Mouse (Mus musculus): ENCODE results near the gene Tor1b.
A peak's percentile ranks its signal among the peaks of the same experiment; 100 is the strongest.
"Not testable (repeated sequence)": the region's sequence is repeated elsewhere in the genome, so short reads cannot be mapped to it uniquely, and the experiment has no call there.

The Tor1b gene

GRCm38 (mm10) chr2:30933032-30933431 lies 19.7 kb upstream of the Tor1b start:
- no peak for DNase-seq

- DNase-seq, result peak; percentile 74 to 81
Observed at GRCm38 (mm10) chr2:30933917-30934450, 18.8 kb upstream of the Tor1b start.

- no peak for DNase-seq
Observed at GRCm38 (mm10) chr2:30936808-30937207, 16.0 kb upstream of the Tor1b start.

- no peak for DNase-seq
Observed at GRCm38 (mm10) chr2:30937731-30938130, 15.0 kb upstream of the Tor1b start.

- no peak for DNase-seq
Observed at GRCm38 (mm10) chr2:30938574-30938991, 14.2 kb upstream of the Tor1b start.

- DNase-seq, result no peak
Observed at GRCm38 (mm10) chr2:30941586-30941985, 11.2 kb upstream of the Tor1b start.

GRCm38 (mm10) chr2:30942116-30942515 lies 10.6 kb upstream of the Tor1b start:
- DNase-seq, result not testable (repeated sequence)

- peak; percentile 53 to 60 for DNase-seq
Observed at GRCm38 (mm10) chr2:30942603-30943011, 10.2 kb upstream of the Tor1b start.

GRCm38 (mm10) chr2:30952457-30952823 lies 319 bp upstream of the Tor1b start:
- DNase-seq, result no peak

GRCm38 (mm10) chr2:30954797-30955196 lies 2.0 kb downstream of the Tor1b start:
- DNase-seq, result no peak

GRCm38 (mm10) chr2:30957511-30957910 lies 4.8 kb downstream of the Tor1b start:
- no peak for DNase-seq

GRCm38 (mm10) chr2:30958726-30959125 lies 6.0 kb downstream of the Tor1b start:
- DNase-seq, result no peak

GRCm38 (mm10) chr2:30959856-30960255 lies 7.1 kb downstream of the Tor1b start:
- DNase-seq, result no peak

GRCm38 (mm10) chr2:30962570-30963254 lies 10.0 kb downstream of the Tor1b start:
- no peak for DNase-seq

GRCm38 (mm10) chr2:30965627-30966026 lies 12.9 kb downstream of the Tor1b start:
- DNase-seq, result no peak

- DNase-seq, result no peak
Observed at GRCm38 (mm10) chr2:30966826-30967225, 14.1 kb downstream of the Tor1b start.

- peak; percentile 88 to 91 for DNase-seq
Observed at GRCm38 (mm10) chr2:30967352-30968327, 14.9 kb downstream of the Tor1b start, which contains the start of gene Tor1a. Tor1a (minus strand) TSS chr2:30967933.

- DNase-seq, result peak; percentile 98 to 99
Observed at GRCm38 (mm10) chr2:30981790-30982513, 29.2 kb downstream of the Tor1b start, which contains the start of the genes BC005624 and Usp20. BC005624 (minus strand) TSS chr2:30982201. Usp20 (plus strand) TSS chr2:30982279.

GRCm38 (mm10) chr2:30983024-30983423 lies 30.3 kb downstream of the Tor1b start:
- no peak for DNase-seq

GRCm38 (mm10) chr2:30985111-30986020 lies 32.6 kb downstream of the Tor1b start:
- peak in 1 of 2 experiments; percentile 36 for DNase-seq

GRCm38 (mm10) chr2:30990221-30990620 lies 37.5 kb downstream of the Tor1b start:
- DNase-seq, result no peak
